Mouse (Mus musculus): ENCODE data around the gene Pdzd2. TPM values are rescaled to one million over a fixed set of nuclear protein-coding genes. Genes with fewer than 3 reads are reported as not detected.

Gene Pdzd2
- polyA plus RNA-seq, 1 experiment from 2014 or later: 14.5 TPM

DNA sequence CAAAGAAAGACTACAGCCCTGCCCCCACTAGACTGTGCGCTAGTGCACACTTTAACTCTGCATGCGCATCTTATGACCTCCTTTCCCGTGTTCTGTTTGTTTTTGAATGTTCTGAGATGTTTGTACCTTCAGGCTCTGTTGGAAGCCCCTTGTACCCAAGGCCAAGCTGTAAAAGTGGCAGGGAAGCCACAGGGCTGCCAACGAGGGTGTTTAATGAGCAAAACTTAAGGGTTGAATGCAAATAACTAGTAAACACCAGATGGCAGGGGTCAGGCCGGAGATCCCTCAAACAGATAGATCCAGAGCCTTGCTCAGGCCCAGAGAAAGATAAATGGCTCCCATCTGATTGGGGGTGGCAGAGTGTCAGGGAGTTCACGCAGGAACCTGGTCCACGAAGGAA lies 42.0 kb downstream of the Pdzd2 start:
- Histone ChIP-seq H3K27ac (replicated peaks) (no peak overlapping the region), H3K4me1 (0 out of 2 replicates have a peak, but pooled peaks cover 4% of the 10 kb centered on the region), H3K36me3 (no peaks in the 10 kb centered on the region), H3K9ac (no peak overlapping the region), H3K4me3 (no peak overlapping the region), H3K4me2 (no peak overlapping the region), H3K27me3 (replicated peaks) (no peaks in the 10 kb centered on the region), H3K9me3 (no peaks in the 10 kb centered on the region)
- 72% methylated on average over 7 of the region's 7 CpGs for WGBS
- ATAC-seq (ENCODE audit: extremely low read depth, insufficient number of reproducible peaks, low FRiP score, low TSS enrichment): no peak

DNA sequence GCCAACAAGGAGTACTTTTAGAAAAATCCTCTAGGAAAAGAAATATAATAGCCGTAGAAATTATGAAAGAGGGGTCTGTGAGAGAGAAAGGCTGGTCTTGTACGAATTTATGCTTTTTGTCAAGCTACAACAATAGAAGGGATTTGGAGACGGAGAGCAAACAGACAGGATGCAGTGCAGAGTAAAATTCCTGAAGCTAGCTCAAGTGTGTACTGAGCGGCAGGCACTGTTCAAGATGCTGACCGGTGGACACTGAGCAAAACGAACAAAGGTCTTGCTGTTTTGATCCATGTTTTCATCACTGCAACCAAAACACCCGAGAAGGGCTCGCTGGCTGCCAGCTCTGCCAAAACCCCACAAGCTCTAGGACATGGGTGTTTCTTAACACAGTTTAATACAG lies 42.8 kb downstream of the Pdzd2 start:
- Histone ChIP-seq H3K27ac (replicated peaks) (no peak overlapping the region), H3K4me1 (0 out of 2 replicates have a peak, but pooled peaks cover 8% of the 10 kb centered on the region), H3K4me3 (no peak overlapping the region), H3K27me3 (replicated peaks) (no peaks in the 10 kb centered on the region), H3K4me2 (no peak overlapping the region), H3K9ac (no peak overlapping the region), H3K9me3 (no peaks in the 10 kb centered on the region), H3K36me3 (no peaks in the 10 kb centered on the region)
- whole genome bisulfite sequencing: 71% methylated on average over 8 of the region's 8 CpGs
- no peak for ATAC-seq (ENCODE audit: extremely low read depth, insufficient number of reproducible peaks, low FRiP score, low TSS enrichment)

DNA sequence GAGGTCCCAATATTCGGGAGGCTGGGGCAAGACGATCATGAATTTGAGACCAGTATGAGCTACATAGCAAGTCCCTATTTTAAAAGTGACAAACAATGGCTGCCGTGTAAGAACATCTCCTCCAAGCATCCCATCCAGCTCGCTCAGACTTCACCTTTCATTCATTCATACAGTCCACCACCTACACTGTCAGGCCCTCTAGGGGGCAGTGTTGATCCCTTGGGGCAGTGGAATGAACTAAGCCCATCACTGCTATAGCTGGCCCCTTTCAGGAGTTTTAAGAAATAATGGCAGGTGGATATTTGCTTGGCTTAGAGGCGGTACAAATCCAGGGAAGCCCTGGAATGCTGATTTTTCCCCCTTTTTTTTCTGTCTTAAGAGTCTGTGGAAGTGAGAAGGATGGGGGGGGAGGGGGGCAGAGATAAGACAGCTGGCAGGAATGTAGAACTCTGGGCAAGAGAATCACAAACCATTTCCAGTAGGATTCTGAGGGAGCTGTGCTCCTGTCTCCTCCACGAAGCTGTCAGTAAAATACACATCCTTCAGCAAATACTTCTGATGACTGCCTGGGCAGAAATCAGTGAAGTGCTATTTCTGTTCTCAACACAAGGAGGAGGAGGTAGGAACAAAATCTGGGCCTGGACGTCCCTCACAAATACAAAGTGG lies 49.9 kb downstream of the Pdzd2 start:
- Histone ChIP-seq H3K36me3 (0 out of 2 replicates have a peak, but pooled peaks cover 2% of the 10 kb centered on the region), H3K4me3 (no peak overlapping the region), H3K27ac (replicated peaks) (no peak overlapping the region), H3K9ac (no peak overlapping the region), H3K27me3 (replicated peaks) (no peaks in the 10 kb centered on the region), H3K9me3 (peaks cover 3% of the 10 kb centered on the region), H3K4me1 (peaks cover 7% of the 10 kb centered on the region; the same call in 1 of the 2 replicates), H3K4me2 (no peak overlapping the region)
- 69% methylated on average over 7 of the region's 7 CpGs for WGBS
- ATAC-seq (ENCODE audit: extremely low read depth, insufficient number of reproducible peaks, low FRiP score, low TSS enrichment): no peak

DNA sequence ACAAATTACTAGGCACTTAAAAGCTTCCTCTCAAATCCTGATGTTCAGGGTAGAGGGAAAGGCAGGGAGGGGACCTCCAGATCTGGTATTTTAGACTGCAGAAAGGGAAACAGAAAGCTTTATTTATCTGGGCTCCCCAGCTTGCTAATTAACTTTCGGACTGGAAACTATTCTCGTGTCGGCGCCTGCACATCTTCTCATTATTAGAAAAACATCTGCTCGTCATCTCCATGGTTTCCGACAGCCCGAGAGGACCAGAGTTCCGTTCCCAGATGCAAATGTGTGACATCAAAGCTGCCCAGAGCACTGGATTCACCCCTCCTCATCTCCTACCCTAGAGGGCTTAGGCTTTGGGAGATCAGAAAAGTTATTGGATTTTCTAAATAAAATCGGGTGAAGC lies 57.2 kb downstream of the Pdzd2 start:
- WGBS: 54% methylated on average over 9 of the region's 9 CpGs

DNA sequence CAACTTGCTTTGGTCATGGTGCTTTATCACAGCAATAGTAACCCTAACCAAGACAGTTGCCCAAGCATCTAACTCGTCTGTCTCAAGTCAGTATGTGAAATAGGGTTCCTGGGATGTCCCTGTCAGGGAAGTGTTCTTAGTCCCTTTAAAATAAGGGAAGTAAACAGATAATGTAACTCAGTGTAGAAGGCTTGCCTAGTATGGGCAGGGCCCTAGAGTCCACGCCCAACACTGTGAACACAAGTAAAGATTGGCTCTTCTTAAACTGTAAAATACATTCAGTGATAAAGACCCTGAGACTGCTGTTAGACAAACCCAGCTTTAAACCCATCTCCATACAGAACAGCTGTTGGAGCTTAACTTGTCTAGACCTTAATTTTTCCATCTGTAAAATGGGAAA lies 57.8 kb downstream of the Pdzd2 start:
- 83% methylated on average over 2 of the region's 2 CpGs for WGBS
- Histone ChIP-seq H3K4me1 (peaks cover 38% of the 10 kb centered on the region), H3K36me3 (0 out of 2 replicates have a peak, but pooled peaks cover 3% of the 10 kb centered on the region), H3K9ac (no peak overlapping the region), H3K27ac (replicated peaks) (no peak overlapping the region), H3K27me3 (replicated peaks) (no peaks in the 10 kb centered on the region), H3K4me2 (no peak overlapping the region), H3K9me3 (peaks cover 7% of the 10 kb centered on the region), H3K4me3 (no peak overlapping the region)
- no peak for ATAC-seq (ENCODE audit: extremely low read depth, insufficient number of reproducible peaks, low FRiP score, low TSS enrichment)

More for the DNA sequence above, 57.2 kb downstream of the Pdzd2 start:
- Histone ChIP-seq H3K27me3 (replicated peaks) (no peaks in the 10 kb centered on the region), H3K9me3 (peaks cover 7% of the 10 kb centered on the region), H3K4me1 (peaks cover 33% of the 10 kb centered on the region), H3K4me2 (no peak overlapping the region), H3K36me3 (0 out of 2 replicates have a peak, but pooled peaks cover 3% of the 10 kb centered on the region), H3K9ac (no peak overlapping the region), H3K4me3 (no peak overlapping the region), H3K27ac (replicated peaks) (no peak overlapping the region)
- no peak for ATAC-seq (ENCODE audit: extremely low read depth, insufficient number of reproducible peaks, low FRiP score, low TSS enrichment)

DNA sequence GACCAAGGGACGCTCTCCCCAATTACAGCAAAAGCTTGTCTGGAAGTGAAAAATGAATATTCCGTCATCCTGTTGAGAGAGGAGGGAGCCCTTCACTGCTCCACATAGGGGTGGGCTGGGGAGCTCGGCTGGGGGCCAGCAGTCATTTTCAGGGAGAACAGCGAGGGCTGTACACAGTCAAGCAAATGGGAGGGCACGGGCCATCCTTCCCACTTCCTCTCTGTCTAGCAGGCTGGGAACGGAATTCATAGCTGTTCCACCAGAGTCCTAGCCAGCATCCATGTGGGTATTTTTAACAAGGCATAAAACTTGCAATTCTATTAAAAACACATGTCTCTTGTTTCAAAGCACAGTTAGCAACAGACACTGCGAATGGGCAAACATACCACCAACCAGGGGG lies 59.0 kb downstream of the Pdzd2 start:
- Histone ChIP-seq H3K4me2 (no peak overlapping the region), H3K27me3 (replicated peaks) (no peaks in the 10 kb centered on the region), H3K9ac (no peak overlapping the region), H3K36me3 (0 out of 2 replicates have a peak, but pooled peaks cover 3% of the 10 kb centered on the region), H3K4me1 (peaks cover 38% of the 10 kb centered on the region), H3K27ac (replicated peaks) (peak overlapping the region; percentile 36; the same call in 1 of the 2 replicates), H3K9me3 (peaks cover 7% of the 10 kb centered on the region), H3K4me3 (no peak overlapping the region)
- no peak for ATAC-seq (ENCODE audit: extremely low read depth, insufficient number of reproducible peaks, low FRiP score, low TSS enrichment)
- 51% methylated on average over 7 of the region's 7 CpGs for WGBS

DNA sequence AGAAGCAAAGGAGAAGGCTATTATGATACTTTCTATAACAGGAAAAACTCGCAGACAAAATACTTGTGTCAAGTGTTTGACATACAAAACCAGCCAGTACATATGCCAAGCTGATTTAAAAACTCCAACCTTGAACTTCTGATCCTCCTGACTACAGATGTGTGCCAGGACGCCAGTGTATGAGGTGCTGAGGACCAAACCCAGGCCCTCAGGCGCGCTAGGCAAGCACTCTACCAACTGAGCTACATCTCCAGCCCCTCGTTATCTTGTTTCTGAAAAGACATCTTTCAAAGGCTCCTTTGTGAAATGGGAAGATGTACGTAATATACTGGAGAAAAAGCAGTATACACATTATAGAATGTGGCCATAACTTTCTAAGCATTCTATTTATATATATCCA lies 59.7 kb downstream of the Pdzd2 start:
- no peak for ATAC-seq (ENCODE audit: extremely low read depth, insufficient number of reproducible peaks, low FRiP score, low TSS enrichment)
- H3K27ac ChIP-seq (replicated peaks): no peak overlapping the region
- H3K4me2 ChIP-seq: no peak overlapping the region
- no peaks in the 10 kb centered on the region for H3K27me3 ChIP-seq (replicated peaks)
- 0 out of 2 replicates have a peak, but pooled peaks cover 2% of the 10 kb centered on the region for H3K36me3 ChIP-seq
- no peak overlapping the region for H3K9ac ChIP-seq
- H3K9me3 ChIP-seq: peaks cover 5% of the 10 kb centered on the region
- peaks cover 38% of the 10 kb centered on the region for H3K4me1 ChIP-seq
- no peak overlapping the region for H3K4me3 ChIP-seq
- 72% methylated on average over 6 of the region's 6 CpGs for WGBS

DNA sequence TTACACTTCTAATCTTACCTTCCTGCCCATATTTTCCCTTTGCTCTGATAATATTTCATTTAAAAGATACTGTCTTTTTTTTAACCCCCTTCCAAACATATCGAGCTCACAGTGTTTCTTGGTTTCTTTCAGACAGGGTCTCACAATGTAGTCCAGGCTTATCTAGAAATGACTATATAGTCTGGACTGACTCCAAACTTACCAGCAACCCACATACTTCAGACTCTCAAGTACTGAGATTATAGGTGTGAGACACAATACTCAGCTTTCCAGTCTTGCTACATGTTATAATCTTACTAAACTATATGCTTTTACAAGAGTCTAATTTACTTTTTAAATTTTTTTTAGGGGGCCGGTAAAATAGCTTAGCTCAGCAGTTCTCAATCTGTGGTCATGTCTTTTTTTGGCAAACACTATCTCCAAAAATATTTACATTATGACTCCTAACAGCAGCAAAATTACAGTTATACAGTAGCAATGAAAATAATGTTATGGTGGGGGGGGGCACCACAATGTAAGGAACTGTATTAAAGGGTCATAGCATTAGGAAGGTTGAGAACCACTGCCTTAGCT lies 61.1 kb downstream of the Pdzd2 start:
- Histone ChIP-seq H3K27me3 (replicated peaks) (no peaks in the 10 kb centered on the region), H3K4me2 (peak overlapping the region; percentile 15)
- no peak for ATAC-seq (ENCODE audit: extremely low read depth, insufficient number of reproducible peaks, low FRiP score, low TSS enrichment)

DNA sequence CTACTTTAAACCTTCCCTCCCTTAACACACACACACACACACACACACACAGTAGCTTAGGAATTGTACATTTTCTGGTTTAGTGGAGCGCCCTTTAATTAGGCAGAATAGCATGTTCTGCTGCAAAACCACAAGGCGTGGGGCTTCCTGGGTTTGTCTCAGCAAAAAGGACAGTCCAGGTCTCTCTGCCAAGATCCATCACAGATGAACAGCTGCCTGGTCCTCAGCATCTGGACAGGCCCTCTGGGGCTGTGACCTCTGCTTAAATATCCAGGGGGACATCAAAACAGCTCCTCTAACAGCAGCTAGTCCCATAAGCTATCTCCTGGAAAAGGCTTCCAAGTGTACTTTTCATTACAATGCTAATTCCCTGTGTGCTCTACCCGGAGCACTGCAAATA lies 64.4 kb downstream of the Pdzd2 start:
- Histone ChIP-seq H3K9ac (no peak overlapping the region), H3K4me1 (peaks cover 35% of the 10 kb centered on the region), H3K9me3 (no peaks in the 10 kb centered on the region), H3K4me3 (no peak overlapping the region), H3K36me3 (0 out of 2 replicates have a peak, but pooled peaks cover 5% of the 10 kb centered on the region), H3K4me2 (no peak overlapping the region), H3K27ac (replicated peaks) (no peak overlapping the region), H3K27me3 (replicated peaks) (no peaks in the 10 kb centered on the region)
- no peak for ATAC-seq (ENCODE audit: extremely low read depth, insufficient number of reproducible peaks, low FRiP score, low TSS enrichment)
- 78% methylated on average over 3 of the region's 3 CpGs for WGBS

More for the DNA sequence above, 61.1 kb downstream of the Pdzd2 start:
- Histone ChIP-seq H3K27ac (replicated peaks) (peak overlapping the region; percentile 39; the same call in 1 of the 2 replicates), H3K9me3 (no peaks in the 10 kb centered on the region), H3K4me3 (no peak overlapping the region), H3K4me1 (peaks cover 38% of the 10 kb centered on the region), H3K9ac (no peak overlapping the region), H3K36me3 (no peaks in the 10 kb centered on the region)
- WGBS: 26% methylated on average over 2 of the region's 2 CpGs

DNA sequence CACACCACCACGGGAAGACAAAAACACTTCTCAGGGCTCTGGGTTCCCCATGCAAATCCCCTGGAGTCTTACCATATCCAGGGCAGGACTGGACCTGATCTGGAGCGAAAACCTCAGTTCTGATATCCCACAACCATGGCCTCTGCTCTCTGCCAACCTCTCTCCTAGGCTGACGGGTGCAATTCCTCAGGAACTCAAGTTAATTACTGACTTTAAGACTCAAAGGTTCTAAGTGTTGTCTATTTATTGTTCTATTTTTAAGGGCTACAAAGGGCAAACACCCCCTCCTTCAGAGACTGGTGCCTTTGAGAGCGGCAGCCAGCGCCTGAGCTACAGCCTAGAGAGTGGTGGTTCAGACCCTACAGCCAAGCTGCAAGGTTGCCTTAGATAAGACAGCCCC lies 65.7 kb downstream of the Pdzd2 start:
- peaks cover 25% of the 10 kb centered on the region for H3K4me1 ChIP-seq
- H3K4me2 ChIP-seq: no peak overlapping the region
- no peaks in the 10 kb centered on the region for H3K27me3 ChIP-seq (replicated peaks)
- 0 out of 2 replicates have a peak, but pooled peaks cover 5% of the 10 kb centered on the region for H3K36me3 ChIP-seq
- H3K9me3 ChIP-seq: no peaks in the 10 kb centered on the region
- no peak overlapping the region for H3K4me3 ChIP-seq
- 83% methylated on average over 5 of the region's 5 CpGs for WGBS
- H3K27ac ChIP-seq (replicated peaks): no peak overlapping the region
- H3K9ac ChIP-seq: no peak overlapping the region
- no peak for ATAC-seq (ENCODE audit: extremely low read depth, insufficient number of reproducible peaks, low FRiP score, low TSS enrichment)

DNA sequence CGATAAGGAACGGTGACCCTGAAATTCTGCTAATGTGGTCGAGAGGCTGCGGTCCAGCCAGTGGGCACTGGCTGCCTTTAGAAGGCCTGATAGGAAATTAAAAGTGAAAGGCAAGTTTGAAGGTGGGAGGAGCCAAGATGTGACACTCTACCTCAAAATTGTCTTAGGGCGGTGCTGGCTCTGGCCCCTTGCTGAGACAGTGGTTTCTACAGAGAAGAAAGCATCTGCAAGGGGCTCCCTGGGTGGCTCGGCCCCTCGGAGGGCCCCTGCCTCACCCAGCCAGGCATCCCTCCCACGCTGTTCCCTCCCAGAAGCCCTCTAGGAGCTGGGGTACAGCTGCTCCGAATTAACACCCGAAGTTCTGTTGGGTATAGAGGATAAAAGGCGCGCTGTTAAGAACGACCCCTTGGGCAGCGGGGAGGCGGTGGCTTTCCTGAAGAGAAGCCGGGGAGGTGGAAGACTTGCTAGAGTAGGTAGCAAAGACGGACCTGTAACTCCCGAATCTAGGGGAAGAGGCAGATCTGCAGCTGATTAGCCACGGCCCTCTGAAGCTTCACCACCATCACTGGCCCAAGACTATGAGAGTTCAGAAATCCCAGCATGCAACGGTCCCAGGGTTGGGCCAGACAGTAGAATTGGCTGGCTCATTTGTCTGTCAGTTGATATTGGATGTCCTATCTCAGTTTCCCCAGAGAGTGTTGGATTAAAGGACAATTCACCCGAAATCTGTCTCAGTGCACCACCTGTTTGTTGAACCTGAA lies 71.8 kb downstream of the Pdzd2 start:
- Histone ChIP-seq H3K27ac (replicated peaks) (no peak overlapping the region), H3K9me3 (no peaks in the 10 kb centered on the region), H3K27me3 (replicated peaks) (no peaks in the 10 kb centered on the region), H3K9ac (peak overlapping the region; percentile 59; the same call in 1 of the 2 replicates), H3K36me3 (0 out of 2 replicates have a peak, but pooled peaks cover 11% of the 10 kb centered on the region), H3K4me2 (peak overlapping the region; percentile 52), H3K4me1 (peaks cover 19% of the 10 kb centered on the region), H3K4me3 (no peak overlapping the region)
- no peak for ATAC-seq (ENCODE audit: extremely low read depth, insufficient number of reproducible peaks, low FRiP score, low TSS enrichment)
- WGBS: 33% methylated on average over 21 of the region's 21 CpGs

Data from heart, embryonic 13.5 days (tissue).